Mouse (Mus musculus) MEL (cell line): ENCODE data around the gene Ube3b. TPM values are rescaled to one million over a fixed set of nuclear protein-coding genes. Genes with fewer than 3 reads are reported as not detected.

ENCODE experiments used
- DNase-seq: peaks from one replicate; pipeline ENCODE4 v3.0.0; 2011; ENCODE audit warnings: low read depth, low spot score
- H3K27ac ChIP-seq: 2 replicates; pipeline ENCODE4 v1.5.1; 2012; ENCODE audit warnings: low read depth, mild to moderate bottlenecking, control low read depth, low read length, moderate library complexity; ENCODE audit not compliant: control insufficient read depth
- H3K27me3 ChIP-seq, 2 experiments: fragments of 150-350 bp in 1 of 2; sonication (generic) in 1 of 2; 2 replicates each; pipeline ENCODE4 v1.6.1; 2012; ENCODE audit warnings: low read length in 2 of 2, mild to moderate bottlenecking in 2 of 2, improper control_type of control experiment in 1 of 2, moderate library complexity in 1 of 2; ENCODE audit not compliant: insufficient read depth in 2 of 2, control insufficient read depth in 1 of 2
- H3K36me3 ChIP-seq, 2 experiments: 2 replicates each; pipeline ENCODE4 v1.6.1; 2012 to 2014; ENCODE audit warnings: low read length in 2 of 2, improper control_type of control experiment in 1 of 2, inconsistent platforms in 1 of 2, mild to moderate bottlenecking in 1 of 2; ENCODE audit not compliant: insufficient read depth in 2 of 2, control insufficient read depth in 1 of 2
- H3K4me1 ChIP-seq, 2 experiments: fragments of 150-350 bp in 1 of 2; sonication (generic) in 1 of 2; 2 replicates each; pipeline ENCODE4 v1.6.1; 2012; ENCODE audit warnings: low read length in 2 of 2, improper control_type of control experiment in 1 of 2, mild to moderate bottlenecking in 1 of 2; ENCODE audit not compliant: insufficient read depth in 2 of 2, control insufficient read depth in 1 of 2
- H3K4me3 ChIP-seq, 2 experiments: fragments of 150-350 bp in 1 of 2; sonication (generic) in 1 of 2; 2 replicates each; pipeline ENCODE4 v1.5.1; 2012; ENCODE audit warnings: low read depth in 2 of 2, low read length in 2 of 2, mild to moderate bottlenecking in 2 of 2, moderate library complexity in 2 of 2, control low read depth in 1 of 2, improper control_type of control experiment in 1 of 2; ENCODE audit not compliant: control insufficient read depth in 1 of 2, insufficient read depth in 1 of 2
- H3K79me2 ChIP-seq: 2 replicates; pipeline ENCODE4 v1.6.1; 2012; ENCODE audit warnings: mild to moderate bottlenecking, low read length, moderate library complexity; ENCODE audit not compliant: control insufficient read depth, poor library complexity, insufficient read depth
- H3K9ac ChIP-seq: 2 replicates; pipeline ENCODE4 v1.6.1; 2012; ENCODE audit warnings: low read depth, mild to moderate bottlenecking, control low read depth, low read length, moderate library complexity; ENCODE audit not compliant: control insufficient read depth, poor library complexity, severe bottlenecking
- H3K9me3 ChIP-seq: fragments of 150-350 bp; sonication (generic); replicated peaks from 2 replicates; pipeline ENCODE4 v1.6.1; 2012; ENCODE audit warnings: mild to moderate bottlenecking, low read length, improper control_type of control experiment, moderate library complexity; ENCODE audit not compliant: insufficient read depth
- BHLHE40 ChIP-seq: IDR thresholded peaks from 2 replicates; pipeline ENCODE4 v1.6.1; 2012; ENCODE audit warnings: low read depth, mild to moderate bottlenecking, inconsistent platforms, low read length, improper control_type of control experiment, borderline replicate concordance
- CTCF ChIP-seq, 3 experiments: IDR thresholded peaks in 2 of 3; conservative IDR thresholded peaks in 1 of 3; 2 replicates each; pipeline ENCODE4 v1.5.1; 2011 to 2012; ENCODE audit warnings: low read length in 3 of 3, low read depth in 2 of 3, mild to moderate bottlenecking in 2 of 3, improper control_type of control experiment in 1 of 3, inconsistent platforms in 1 of 3, mixed read lengths in 1 of 3, moderate library complexity in 1 of 3; ENCODE audit not compliant: control insufficient read depth in 1 of 3, insufficient read depth in 1 of 3, poor library complexity in 1 of 3, severe bottlenecking in 1 of 3
- E2F4 ChIP-seq: IDR thresholded peaks from 2 replicates; pipeline ENCODE4 v1.6.1; 2011; ENCODE audit warnings: low read depth, low read length, improper control_type of control experiment, borderline replicate concordance
- ELF1 ChIP-seq: IDR thresholded peaks from 2 replicates; pipeline ENCODE4 v1.6.1; 2014; ENCODE audit warnings: low read depth, mild to moderate bottlenecking, inconsistent platforms, low read length, improper control_type of control experiment, moderate library complexity
- EP300 ChIP-seq, 2 experiments: IDR thresholded peaks; 2 replicates each; pipeline ENCODE4 v1.6.1; 2011; ENCODE audit warnings: improper control_type of control experiment in 2 of 2, low read length in 2 of 2, low read depth in 1 of 2, mild to moderate bottlenecking in 1 of 2
- ETS1 ChIP-seq: IDR thresholded peaks from 2 replicates; pipeline ENCODE4 v1.6.1; 2012; ENCODE audit warnings: low read depth, mild to moderate bottlenecking, inconsistent platforms, low read length, improper control_type of control experiment, moderate library complexity
- GABPA ChIP-seq: IDR thresholded peaks from 2 replicates; pipeline ENCODE4 v1.6.1; 2012; ENCODE audit warnings: low read depth, mild to moderate bottlenecking, inconsistent platforms, low read length, improper control_type of control experiment, moderate library complexity
- GATA1 ChIP-seq: IDR thresholded peaks from 2 replicates; pipeline ENCODE4 v1.6.1; 2011; ENCODE audit warnings: low read depth, low read length, improper control_type of control experiment
- HCFC1 ChIP-seq: IDR thresholded peaks from 2 replicates; pipeline ENCODE4 v1.6.1; 2012; ENCODE audit warnings: low read depth, mild to moderate bottlenecking, inconsistent platforms, low read length, improper control_type of control experiment, moderate library complexity
- JUND ChIP-seq: IDR thresholded peaks from 2 replicates; pipeline ENCODE4 v1.6.1; 2011; ENCODE audit warnings: low read depth, mild to moderate bottlenecking, improper control_type of control experiment, low read length
- KAT2A ChIP-seq: conservative IDR thresholded peaks from 2 replicates; pipeline ENCODE4 v1.6.1; 2012; ENCODE audit warnings: low read depth, low read length, improper control_type of control experiment, inconsistent platforms
- MAFK ChIP-seq: IDR thresholded peaks from 2 replicates; pipeline ENCODE4 v1.6.1; 2011; ENCODE audit warnings: low read depth, mild to moderate bottlenecking, low read length, improper control_type of control experiment, borderline replicate concordance
- MAX ChIP-seq: IDR thresholded peaks from 2 replicates; pipeline ENCODE4 v1.6.1; 2011; ENCODE audit warnings: low read length, improper control_type of control experiment
- MXI1 ChIP-seq: IDR thresholded peaks from 2 replicates; pipeline ENCODE4 v1.6.1; 2011; ENCODE audit warnings: mild to moderate bottlenecking, low read depth, low read length, improper control_type of control experiment
- MYC ChIP-seq: IDR thresholded peaks from 2 replicates; pipeline ENCODE4 v1.6.1; 2011; ENCODE audit warnings: low read depth, mild to moderate bottlenecking, low read length, improper control_type of control experiment, moderate library complexity
- NRF1 ChIP-seq: IDR thresholded peaks from 2 replicates; pipeline ENCODE4 v1.6.1; 2014; ENCODE audit warnings: low read depth, mild to moderate bottlenecking, inconsistent platforms, low read length, improper control_type of control experiment, moderate library complexity; ENCODE audit not compliant: poor library complexity, insufficient read depth, severe bottlenecking
- POLR2A ChIP-seq, 2 experiments: IDR thresholded peaks; 2 replicates each; pipeline ENCODE4 v1.6.1; 2011 to 2012; ENCODE audit warnings: low read length in 2 of 2, mild to moderate bottlenecking in 2 of 2, control low read depth in 1 of 2, improper control_type of control experiment in 1 of 2, low read depth in 1 of 2, moderate library complexity in 1 of 2; ENCODE audit not compliant: control insufficient read depth in 1 of 2, insufficient read depth in 1 of 2, poor library complexity in 1 of 2
- POLR2AphosphoS2 ChIP-seq: IDR thresholded peaks from 2 replicates; pipeline ENCODE4 v1.6.1; 2011; ENCODE audit warnings: low read length, improper control_type of control experiment
- SIN3A ChIP-seq: IDR thresholded peaks from 2 replicates; pipeline ENCODE4 v1.6.1; 2012; ENCODE audit warnings: low read length, improper control_type of control experiment, inconsistent platforms
- TBP ChIP-seq: IDR thresholded peaks from 2 replicates; pipeline ENCODE4 v1.8.0; 2011; ENCODE audit warnings: low read depth, low read length, improper control_type of control experiment
- UBTF ChIP-seq: IDR thresholded peaks from 2 replicates; pipeline ENCODE4 v1.6.1; 2012; ENCODE audit warnings: low read depth, mild to moderate bottlenecking, inconsistent platforms, low read length, improper control_type of control experiment, moderate library complexity, borderline replicate concordance; ENCODE audit not compliant: insufficient read depth
- USF1 ChIP-seq: IDR thresholded peaks from 2 replicates; pipeline ENCODE4 v1.6.1; 2014; ENCODE audit warnings: low read depth, mild to moderate bottlenecking, inconsistent platforms, low read length, improper control_type of control experiment, moderate library complexity
- USF2 ChIP-seq, 2 experiments: IDR thresholded peaks; 2 replicates each; pipeline ENCODE4 v1.6.1; 2011 to 2012; ENCODE audit warnings: improper control_type of control experiment in 2 of 2, low read length in 2 of 2, borderline replicate concordance in 1 of 2, inconsistent platforms in 1 of 2, low read depth in 1 of 2, mild to moderate bottlenecking in 1 of 2; ENCODE audit not compliant: insufficient read depth in 1 of 2
- ZC3H11A ChIP-seq: IDR thresholded peaks from 2 replicates; pipeline ENCODE4 v1.6.1; 2012; ENCODE audit warnings: low read depth, mild to moderate bottlenecking, inconsistent platforms, low read length, improper control_type of control experiment
- ZMIZ1 ChIP-seq: IDR thresholded peaks from 2 replicates; pipeline ENCODE4 v1.6.1; 2012; ENCODE audit warnings: low read depth, mild to moderate bottlenecking, inconsistent platforms, low read length, improper control_type of control experiment, moderate library complexity
- polyA plus RNA-seq, 2 experiments: library from polyadenylated mRNA; stranded (reverse) in 1 of 2; unstranded in 1 of 2; fragments of >175 nt in 1 of 2; fragments of >200 nt in 1 of 2; gene quantifications; 2 replicates each; pipeline versions ENCODE4 v1.2.1 to v1.2.4; 2012; ENCODE audit warnings: low replicate concordance in 2 of 2, low read depth in 1 of 2; ENCODE audit not compliant: insufficient read length in 2 of 2, insufficient read depth in 1 of 2, missing spikeins in 1 of 2
- total RNA-seq: library from RNA; depleted of rRNA; stranded (reverse); fragments of 300-350 nt; gene quantifications from 2 replicates; pipeline ENCODE4 v1.2.3, GENCODE M21; 2012

The Ube3b gene
- total and polyA plus RNA-seq, 3 experiments: 21.8 to 150 (median 45.4) TPM

GRCm38 (mm10) chr5:114467430-114467829 lies 87.0 kb downstream of the Ube3b start:
- H3K4me3 ChIP-seq: no peak overlapping the region
- H3K27ac ChIP-seq: no peak overlapping the region

GRCm38 (mm10) chr5:114468007-114468406 lies 87.6 kb downstream of the Ube3b start:
- H3K79me2 ChIP-seq: no peaks in the 10 kb centered on the region
- no peaks in the 10 kb centered on the region for H3K27me3 ChIP-seq
- H3K9me3 ChIP-seq: no peaks in the 10 kb centered on the region
- H3K9ac ChIP-seq: no peak overlapping the region
- TF ChIP-seq EP300 (IDR thresholded peaks at IDR 0.05; ENCODE audit: low read depth in 1 of 2, low read length in 2 of 2): no peak
- no peak for TF ChIP-seq GABPA
- no peak for TF ChIP-seq JUND
- TF ChIP-seq ZC3H11A: no peak
- no peak for TF ChIP-seq CTCF (IDR thresholded peaks at IDR 0.05 in 2 of 3, conservative IDR thresholded peaks at IDR 0.05 in 1 of 3; ENCODE audit: control insufficient read depth in 1 of 3, insufficient read depth in 1 of 3, low read depth in 2 of 3, low read length in 3 of 3, poor library complexity in 1 of 3, severe bottlenecking in 1 of 3)
- no peak for TF ChIP-seq MYC
- no peak for TF ChIP-seq TBP
- no peak for TF ChIP-seq USF1
- TF ChIP-seq BHLHE40: no peak
- TF ChIP-seq POLR2A (IDR thresholded peaks at IDR 0.05; ENCODE audit: control insufficient read depth in 1 of 2, insufficient read depth in 1 of 2, low read depth in 1 of 2, low read length in 2 of 2, poor library complexity in 1 of 2): no peak
- TF ChIP-seq E2F4: no peak
- no peak for TF ChIP-seq MAX
- no peak for TF ChIP-seq HCFC1
- no peak for TF ChIP-seq ETS1
- no peak for TF ChIP-seq KAT2A
- TF ChIP-seq ZMIZ1: no peak
- TF ChIP-seq UBTF: no peak
- TF ChIP-seq USF2 (IDR thresholded peaks at IDR 0.05; ENCODE audit: borderline replicate concordance in 1 of 2, insufficient read depth in 1 of 2, low read depth in 1 of 2, low read length in 2 of 2): no peak
- no peak for TF ChIP-seq SIN3A
- no peak for TF ChIP-seq GATA1
- no peak for DNase-seq
- H3K27ac ChIP-seq: no peak overlapping the region
- H3K36me3 ChIP-seq: no peaks in the 10 kb centered on the region; a peak in 1 of 4 replicates
- H3K4me1 ChIP-seq: peaks cover 0 to 6% of the 10 kb centered on the region in 2 experiments; a peak in 1 of 4 replicates
- H3K4me3 ChIP-seq: no peak overlapping the region

More at GRCm38 (mm10) chr5:114467430-114467829, 87.0 kb downstream of the Ube3b start:
- H3K36me3 ChIP-seq: no peaks in the 10 kb centered on the region; a peak in 1 of 4 replicates
- H3K4me1 ChIP-seq: peaks cover 0 to 6% of the 10 kb centered on the region in 2 experiments; a peak in 1 of 4 replicates
- DNase-seq: no peak
- TF ChIP-seq ETS1 (no peak), NRF1 (no peak), ELF1 (no peak), POLR2AphosphoS2 (no peak), MXI1 (no peak), MAFK (no peak), ZC3H11A (no peak), HCFC1 (no peak), GABPA (no peak)
- H3K79me2 ChIP-seq: no peaks in the 10 kb centered on the region
- H3K27me3 ChIP-seq: no peaks in the 10 kb centered on the region
- H3K9me3 ChIP-seq: no peaks in the 10 kb centered on the region
- no peak overlapping the region for H3K9ac ChIP-seq
